Mouse (Mus musculus) CD4-positive, CD25-positive, alpha-beta regulatory T cell, adult 2 months (primary cell): Measurements from ENCODE around the gene Zfp37.
A peak's percentile ranks its signal among the peaks of the same experiment; 100 is the strongest.
"Not testable (repeated sequence)": the region's sequence is repeated elsewhere in the genome, so short reads cannot be mapped to it uniquely, and the experiment has no call there.

Source experiments
- DNase-seq: peaks from one replicate; pipeline ENCODE4 v3.0.0-alpha.2; 2012; ENCODE audit warnings: low read depth, low spot score

Zfp37 gene

GRCm38 (mm10) chr4:62210035-62210434, 20.8 kb downstream of the Zfp37 start:
- DNase-seq = no peak

GRCm38 (mm10) chr4:62208696-62209380, 22.0 kb downstream of the Zfp37 start:
- DNase-seq = no peak

- DNase-seq = no peak
Observed at GRCm38 (mm10) chr4:62207851-62208695, 22.8 kb downstream of the Zfp37 start.

- no peak for DNase-seq
Observed at GRCm38 (mm10) chr4:62199923-62200529, 30.8 kb downstream of the Zfp37 start.

GRCm38 (mm10) chr4:62188778-62189177, 42.1 kb downstream of the Zfp37 start:
- no peak for DNase-seq

- DNase-seq = peak; percentile 5
Observed at GRCm38 (mm10) chr4:62177282-62177681, 53.6 kb downstream of the Zfp37 start.

- no peak for DNase-seq
Observed at GRCm38 (mm10) chr4:62174471-62174870, 56.4 kb downstream of the Zfp37 start.

GRCm38 (mm10) chr4:62167636-62168035, 63.2 kb downstream of the Zfp37 start:
- DNase-seq = not testable (repeated sequence)

GRCm38 (mm10) chr4:62158401-62158800, 72.4 kb downstream of the Zfp37 start:
- no peak for DNase-seq

GRCm38 (mm10) chr4:62150811-62151210, 80.0 kb downstream of the Zfp37 start, which contains the start of gene Mup21:
Mup21 (minus strand) TSS chr4:62150863.
- no peak for DNase-seq
